Mouse (Mus musculus): ENCODE data around the gene Prpf31. TPM values are rescaled to one million over a fixed set of nuclear protein-coding genes. Genes with fewer than 3 reads are reported as not detected.

The Prpf31 gene
- polyA plus RNA-seq, 1 experiment from 2014 or later: 142 TPM

- Histone ChIP-seq H3K27me3 (ENCODE audit: control insufficient read depth, insufficient read depth, low read length) (no peaks in the 10 kb centered on the region), H3K27ac (replicated peaks; ENCODE audit: low read depth, low read length) (no peak within 1 kb of the TSS), H3K4me3 (ENCODE audit: low read depth, low read length) (no peak within 1 kb of the TSS), H3K4me1 (ENCODE audit: control insufficient read depth, insufficient read depth, low read length) (no peaks in the 10 kb centered on the region), H3K9me3 (replicated peaks; ENCODE audit: control insufficient read depth, low read length) (no peaks in the 10 kb centered on the region), H3K4me2 (ENCODE audit: low read depth, low read length) (no peak within 1 kb of the TSS), H3K9ac (replicated peaks; ENCODE audit: low read length) (no peak within 1 kb of the TSS), H3K36me3 (replicated peaks; ENCODE audit: control insufficient read depth, insufficient read depth, low read depth, low read length) (no peaks in the 10 kb centered on the region)
- ATAC-seq (replicated peaks; ENCODE audit: insufficient number of reproducible peaks, low FRiP score, low TSS enrichment, low read depth) (no peak), DNase-seq (ENCODE audit: low spot score) (no peak)
- WGBS: 50% methylated on average over 9 of the region's 9 CpGs
Measured at GRCm38 (mm10) chr7:3677342-3677741, 47.6 kb downstream of the Prpf31 start, which contains the start of gene Tmc4. Gene Tmc4 (minus strand): TSS chr7:3677553.

- Histone ChIP-seq H3K4me3 (ENCODE audit: low read depth, low read length) (no peak overlapping the region), H3K27ac (replicated peaks; ENCODE audit: low read depth, low read length) (no peak overlapping the region), H3K27me3 (ENCODE audit: control insufficient read depth, insufficient read depth, low read length) (no peaks in the 10 kb centered on the region), H3K9me3 (replicated peaks; ENCODE audit: control insufficient read depth, low read length) (no peaks in the 10 kb centered on the region), H3K4me2 (ENCODE audit: low read depth, low read length) (no peak overlapping the region), H3K4me1 (ENCODE audit: control insufficient read depth, insufficient read depth, low read length) (no peaks in the 10 kb centered on the region), H3K36me3 (replicated peaks; ENCODE audit: control insufficient read depth, insufficient read depth, low read depth, low read length) (no peaks in the 10 kb centered on the region; the same call in 1 of the 2 replicates), H3K9ac (replicated peaks; ENCODE audit: low read length) (no peak overlapping the region)
- WGBS: 87% methylated on average over 10 of the region's 10 CpGs
- ATAC-seq (replicated peaks; ENCODE audit: insufficient number of reproducible peaks, low FRiP score, low TSS enrichment, low read depth) (no peak), DNase-seq (ENCODE audit: low spot score) (no peak)
Measured at GRCm38 (mm10) chr7:3683908-3684550, 54.2 kb downstream of the Prpf31 start.

DNA sequence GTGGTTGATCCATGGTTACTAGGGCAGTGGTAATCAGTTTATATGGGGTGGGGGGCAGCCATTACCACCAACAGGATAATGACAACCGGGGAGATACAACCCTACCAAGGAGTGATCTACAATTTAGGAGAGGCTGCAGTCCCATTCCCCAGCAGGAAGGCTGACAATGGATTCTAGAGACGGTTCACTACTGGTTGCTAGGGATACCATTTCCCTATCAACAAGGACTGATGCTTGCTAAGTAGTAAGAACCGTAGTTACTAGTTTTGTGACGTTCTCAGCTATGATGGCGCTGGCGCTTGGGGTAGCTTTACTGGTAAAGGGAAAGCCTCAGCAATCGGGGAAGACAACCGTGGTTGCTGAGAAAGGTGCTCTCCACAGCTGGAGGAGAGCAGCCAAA, 54.9 kb downstream of the Prpf31 start:
- no peak overlapping the region for H3K27ac ChIP-seq (replicated peaks; ENCODE audit: low read depth, low read length)
- whole genome bisulfite sequencing: 91% methylated on average over 8 of the region's 8 CpGs
- H3K9me3 ChIP-seq (replicated peaks; ENCODE audit: control insufficient read depth, low read length): no peaks in the 10 kb centered on the region
- no peaks in the 10 kb centered on the region for H3K4me1 ChIP-seq (ENCODE audit: control insufficient read depth, insufficient read depth, low read length)
- no peaks in the 10 kb centered on the region; the same call in 1 of the 2 replicates for H3K36me3 ChIP-seq (replicated peaks; ENCODE audit: control insufficient read depth, insufficient read depth, low read depth, low read length)
- H3K27me3 ChIP-seq (ENCODE audit: control insufficient read depth, insufficient read depth, low read length): no peaks in the 10 kb centered on the region
- no peak overlapping the region for H3K4me3 ChIP-seq (ENCODE audit: low read depth, low read length)
- H3K4me2 ChIP-seq (ENCODE audit: low read depth, low read length): no peak overlapping the region
- DNase-seq (ENCODE audit: low spot score): no peak
- ATAC-seq (replicated peaks; ENCODE audit: insufficient number of reproducible peaks, low FRiP score, low TSS enrichment, low read depth): no peak
- no peak overlapping the region for H3K9ac ChIP-seq (replicated peaks; ENCODE audit: low read length)

GRCm38 (mm10) chr7:3685400-3686187, 55.8 kb downstream of the Prpf31 start:
- no peaks in the 10 kb centered on the region for H3K4me1 ChIP-seq (ENCODE audit: control insufficient read depth, insufficient read depth, low read length)
- H3K27ac ChIP-seq (replicated peaks; ENCODE audit: low read depth, low read length): no peak overlapping the region
- H3K9me3 ChIP-seq (replicated peaks; ENCODE audit: control insufficient read depth, low read length): no peaks in the 10 kb centered on the region
- H3K4me3 ChIP-seq (ENCODE audit: low read depth, low read length): no peak overlapping the region
- DNase-seq (ENCODE audit: low spot score): no peak
- H3K27me3 ChIP-seq (ENCODE audit: control insufficient read depth, insufficient read depth, low read length): no peaks in the 10 kb centered on the region
- no peak overlapping the region for H3K4me2 ChIP-seq (ENCODE audit: low read depth, low read length)
- no peak overlapping the region for H3K9ac ChIP-seq (replicated peaks; ENCODE audit: low read length)
- ATAC-seq (replicated peaks; ENCODE audit: insufficient number of reproducible peaks, low FRiP score, low TSS enrichment, low read depth): no peak
- no peaks in the 10 kb centered on the region; the same call in 1 of the 2 replicates for H3K36me3 ChIP-seq (replicated peaks; ENCODE audit: control insufficient read depth, insufficient read depth, low read depth, low read length)
- 83% methylated on average over 28 of the region's 31 CpGs for WGBS

DNA sequence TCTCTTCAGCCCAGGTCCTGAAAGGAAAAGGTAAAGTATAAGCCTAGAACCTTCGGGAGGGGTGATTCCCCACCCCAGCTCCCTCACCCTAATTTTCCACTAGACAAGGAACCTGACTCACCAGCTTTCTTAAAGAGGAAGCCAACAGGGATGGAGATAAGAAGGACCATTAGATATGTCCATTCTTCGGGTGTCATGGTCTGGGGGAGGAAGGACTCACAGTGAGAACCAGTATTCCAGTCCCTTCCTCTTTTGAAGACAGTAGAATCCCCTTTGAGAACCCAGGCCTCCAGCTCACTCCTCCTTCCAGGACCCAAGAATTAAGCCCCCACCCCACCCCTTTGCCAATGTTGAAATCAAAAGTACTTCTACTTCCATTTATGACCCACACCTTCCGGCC, 62.1 kb downstream of the Prpf31 start:
- peak overlapping the region; percentile 70 for H3K4me3 ChIP-seq (ENCODE audit: low read depth, low read length)
- H3K27ac ChIP-seq (replicated peaks; ENCODE audit: low read depth, low read length): no peak overlapping the region
- no peaks in the 10 kb centered on the region for H3K27me3 ChIP-seq (ENCODE audit: control insufficient read depth, insufficient read depth, low read length)
- no peaks in the 10 kb centered on the region for H3K4me1 ChIP-seq (ENCODE audit: control insufficient read depth, insufficient read depth, low read length)
- peak overlapping the region; percentile 81 for H3K4me2 ChIP-seq (ENCODE audit: low read depth, low read length)
- no peaks in the 10 kb centered on the region; the same call in 1 of the 2 replicates for H3K36me3 ChIP-seq (replicated peaks; ENCODE audit: control insufficient read depth, insufficient read depth, low read depth, low read length)
- WGBS: 40% methylated on average over 3 of the region's 3 CpGs
- no peak for ATAC-seq (replicated peaks; ENCODE audit: insufficient number of reproducible peaks, low FRiP score, low TSS enrichment, low read depth)
- H3K9me3 ChIP-seq (replicated peaks; ENCODE audit: control insufficient read depth, low read length): no peaks in the 10 kb centered on the region
- peak overlapping the region; percentile 87 for H3K9ac ChIP-seq (replicated peaks; ENCODE audit: low read length)
- DNase-seq (ENCODE audit: low spot score): no peak

Small RNAs within 50 kb of the gene (microRNA-seq; reads per million reads assigned to microRNA genes)
- gene Gm25100 (ENCODE audit: borderline number of aligned reads): not detected
- 3.8 reads per million for gene Mir3572 (ENCODE audit: borderline number of aligned reads)

Other genes starting within 250 kb of the Prpf31 start
- 4.7 and 6.5 TPM in 2 replicates for gene Cacng8, start 239.3 kb upstream of the Prpf31 start, polyA plus RNA-seq (2014; fragmentation: Nextera tagmentation; extraction: Ambion mirVana)
- gene Cacng6, start 205.8 kb upstream of the Prpf31 start, polyA plus RNA-seq (2014; fragmentation: Nextera tagmentation; extraction: Ambion mirVana): 0.34 TPM in 1 of 2 replicates, not detected in the other
- gene Tarm1, start 127.4 kb upstream of the Prpf31 start, polyA plus RNA-seq (2014; fragmentation: Nextera tagmentation; extraction: Ambion mirVana): not detected in 2 replicates
- gene Oscar, start 13.8 kb upstream of the Prpf31 start, polyA plus RNA-seq (2014; fragmentation: Nextera tagmentation; extraction: Ambion mirVana): 0.11 and 0.20 TPM in 2 replicates
- gene Ndufa3, start 12.6 kb upstream of the Prpf31 start, polyA plus RNA-seq (2014; fragmentation: Nextera tagmentation; extraction: Ambion mirVana): 296 and 350 TPM in 2 replicates
- gene Tfpt, start 56 bp upstream of the Prpf31 start, polyA plus RNA-seq (2014; fragmentation: Nextera tagmentation; extraction: Ambion mirVana): 29.0 and 30.7 TPM in 2 replicates
- gene Cnot3, start 15.3 kb downstream of the Prpf31 start, polyA plus RNA-seq (2014; fragmentation: Nextera tagmentation; extraction: Ambion mirVana): 57.4 and 63.9 TPM in 2 replicates
- gene Leng1, start 35.9 kb downstream of the Prpf31 start, polyA plus RNA-seq (2014; fragmentation: Nextera tagmentation; extraction: Ambion mirVana): 15.3 and 16.5 TPM in 2 replicates
- 3.9 and 4.3 TPM in 2 replicates for gene Tmc4, start 47.6 kb downstream of the Prpf31 start, polyA plus RNA-seq (2014; fragmentation: Nextera tagmentation; extraction: Ambion mirVana)
- gene Tsen34, start 62.9 kb downstream of the Prpf31 start, polyA plus RNA-seq (2014; fragmentation: Nextera tagmentation; extraction: Ambion mirVana): 257 and 283 TPM in 2 replicates
- gene Mboat7, start 63.5 kb downstream of the Prpf31 start, polyA plus RNA-seq (2014; fragmentation: Nextera tagmentation; extraction: Ambion mirVana): 27.6 and 28.4 TPM in 2 replicates
- 1,406 and 1,416 TPM in 2 replicates for gene Rps9, start 74.0 kb downstream of the Prpf31 start, polyA plus RNA-seq (2014; fragmentation: Nextera tagmentation; extraction: Ambion mirVana)
- 0.10 and 0.17 TPM in 2 replicates for gene Pirb, start 90.4 kb downstream of the Prpf31 start, polyA plus RNA-seq (2014; fragmentation: Nextera tagmentation; extraction: Ambion mirVana)
- not detected in 2 replicates for gene Gm15448, start 195.7 kb downstream of the Prpf31 start, polyA plus RNA-seq (2014; fragmentation: Nextera tagmentation; extraction: Ambion mirVana)
- gene Pira2, start 215.1 kb downstream of the Prpf31 start, polyA plus RNA-seq (2014; fragmentation: Nextera tagmentation; extraction: Ambion mirVana): 0.13 TPM in 1 of 2 replicates, not detected in the other